Mouse (Mus musculus): ENCODE measurements at regions not wholly inside any gene's neighbourhood (a gene's known extent, or its start where the extent isn't known, plus 50 kb on each side); places are given as distances from the start of the nearest gene placed in this dataset.

DNA sequence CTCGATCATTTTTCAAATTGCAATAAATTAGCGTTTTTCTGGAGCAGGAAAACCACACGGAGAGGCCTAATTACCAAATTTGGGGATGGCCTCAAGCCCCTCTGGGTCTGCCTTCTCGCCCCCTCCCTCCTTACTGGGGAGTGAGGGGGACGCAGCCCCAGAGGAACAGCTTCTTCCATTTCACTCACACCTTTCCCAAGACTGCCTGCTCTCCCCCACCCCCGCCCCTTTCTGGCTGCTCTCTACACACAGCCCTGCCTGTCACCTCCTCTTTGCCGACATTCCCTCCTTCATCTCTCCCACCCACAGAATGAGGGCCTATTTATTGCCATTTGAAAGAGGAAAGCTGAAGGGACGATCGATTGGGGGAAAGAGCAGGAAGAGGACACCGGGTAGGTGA lies 97.2 kb upstream of the Pja1 start:
- H3K36me3 ChIP-seq (ENCODE audit: control insufficient read depth, insufficient read depth, low read length): no peaks in the 10 kb centered on the region
- H3K4me2 ChIP-seq (ENCODE audit: low read length): peak overlapping the region; percentile 42
- peak; percentile 44; the same call in 1 of the 2 replicates for ATAC-seq (ENCODE audit: low FRiP score, low TSS enrichment)
- WGBS: 32% methylated on average over 10 of the region's 10 CpGs
- no peak overlapping the region for H3K27ac ChIP-seq (replicated peaks; ENCODE audit: low read depth, low read length)
- H3K27me3 ChIP-seq (ENCODE audit: control insufficient read depth, insufficient read depth, low read length): peaks cover 35% of the 10 kb centered on the region; the same call in 1 of the 2 replicates
- no peak overlapping the region for H3K4me3 ChIP-seq (replicated peaks; ENCODE audit: low read depth, low read length)
- no peak for DNase-seq
- no peak overlapping the region for H3K9ac ChIP-seq (replicated peaks; ENCODE audit: low read length)
- peaks cover 7% of the 10 kb centered on the region; the same call in 1 of the 2 replicates for H3K4me1 ChIP-seq (ENCODE audit: control insufficient read depth, insufficient read depth, low read length)
- no peaks in the 10 kb centered on the region for H3K9me3 ChIP-seq (ENCODE audit: control insufficient read depth, low read length)

- peak; percentile 64 for DNase-seq
- peaks cover 28% of the 10 kb centered on the region; the same call in 1 of the 2 replicates for H3K27me3 ChIP-seq (ENCODE audit: control insufficient read depth, insufficient read depth, low read length)
- peaks cover 7% of the 10 kb centered on the region; the same call in 1 of the 2 replicates for H3K4me1 ChIP-seq (ENCODE audit: control insufficient read depth, insufficient read depth, low read length)
- 0 out of 2 replicates have a peak overlapping the region, but pooled peaks have one; percentile 32 for H3K27ac ChIP-seq (replicated peaks; ENCODE audit: low read depth, low read length)
- peak overlapping the region; percentile 42 for H3K4me2 ChIP-seq (ENCODE audit: low read length)
- no peak overlapping the region; the same call in 1 of the 2 replicates for H3K9ac ChIP-seq (replicated peaks; ENCODE audit: low read length)
- 29% methylated on average over 28 of the region's 28 CpGs for WGBS
- H3K4me3 ChIP-seq (replicated peaks; ENCODE audit: low read depth, low read length): no peak overlapping the region
- H3K36me3 ChIP-seq (ENCODE audit: control insufficient read depth, insufficient read depth, low read length): no peaks in the 10 kb centered on the region
- ATAC-seq (ENCODE audit: low FRiP score, low TSS enrichment): peak; percentile 72
- no peaks in the 10 kb centered on the region for H3K9me3 ChIP-seq (ENCODE audit: control insufficient read depth, low read length)
These were observed 96.5 kb upstream of the Pja1 start for GRCm38 (mm10) chrX:99567367-99568164.

DNA sequence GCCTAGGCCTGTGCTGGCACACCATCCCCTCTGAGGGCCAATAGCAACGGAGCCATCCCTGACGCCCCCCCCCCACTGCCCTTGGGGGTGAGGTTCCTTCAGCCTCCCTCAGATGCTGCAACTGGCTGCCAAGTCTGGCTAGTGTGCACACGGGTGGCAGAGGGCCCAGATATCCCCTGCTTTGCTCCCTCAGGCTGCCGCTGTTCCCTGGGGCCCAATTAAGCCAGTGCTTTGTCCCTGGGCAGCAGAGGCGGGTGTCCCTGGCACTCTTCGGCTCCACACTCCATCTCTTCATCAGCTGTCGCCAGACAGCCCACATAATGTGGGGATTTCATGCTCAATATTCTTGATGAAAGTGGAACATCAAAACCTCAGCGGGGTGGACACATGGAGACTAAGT lies 90.9 kb upstream of the Pja1 start:
- H3K9me3 ChIP-seq (ENCODE audit: control insufficient read depth, low read length): no peaks in the 10 kb centered on the region
- no peaks in the 10 kb centered on the region for H3K36me3 ChIP-seq (ENCODE audit: control insufficient read depth, insufficient read depth, low read length)
- no peak overlapping the region for H3K27ac ChIP-seq (replicated peaks; ENCODE audit: low read depth, low read length)
- DNase-seq: peak; percentile 65
- no peak overlapping the region for H3K4me3 ChIP-seq (replicated peaks; ENCODE audit: low read depth, low read length)
- 0 out of 2 replicates have a peak, but pooled peaks cover 7% of the 10 kb centered on the region for H3K4me1 ChIP-seq (ENCODE audit: control insufficient read depth, insufficient read depth, low read length)
- WGBS: 33% methylated on average over 8 of the region's 8 CpGs
- ATAC-seq (ENCODE audit: low FRiP score, low TSS enrichment): peak; percentile 79
- no peak overlapping the region for H3K9ac ChIP-seq (replicated peaks; ENCODE audit: low read length)
- no peak overlapping the region for H3K4me2 ChIP-seq (ENCODE audit: low read length)
- peaks cover 24% of the 10 kb centered on the region for H3K27me3 ChIP-seq (ENCODE audit: control insufficient read depth, insufficient read depth, low read length)

DNA sequence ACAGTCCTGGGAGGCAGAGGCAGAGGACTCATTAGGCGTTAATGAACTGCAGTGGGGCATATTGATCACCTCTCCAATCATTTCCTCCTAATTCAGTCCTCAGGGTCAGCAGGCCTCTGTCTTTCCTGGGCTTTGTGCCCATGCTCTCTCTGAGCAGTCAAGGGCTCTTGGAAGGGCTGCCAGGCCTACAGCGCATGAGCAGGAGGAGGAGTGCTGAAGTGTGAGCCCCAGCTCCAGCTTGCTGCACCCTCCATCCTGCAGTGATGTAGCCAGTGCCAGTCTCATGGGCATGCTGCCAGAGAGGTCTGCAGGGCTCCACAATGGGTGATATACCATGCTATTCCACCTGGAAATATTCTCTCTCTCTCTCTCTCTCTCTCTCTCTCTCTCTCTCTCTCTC lies 89.6 kb upstream of the Pja1 start:
- no peaks in the 10 kb centered on the region for H3K9me3 ChIP-seq (ENCODE audit: control insufficient read depth, low read length)
- H3K4me1 ChIP-seq (ENCODE audit: control insufficient read depth, insufficient read depth, low read length): 0 out of 2 replicates have a peak, but pooled peaks cover 8% of the 10 kb centered on the region
- no peak overlapping the region for H3K4me3 ChIP-seq (replicated peaks; ENCODE audit: low read depth, low read length)
- DNase-seq (no peak), ATAC-seq (ENCODE audit: low FRiP score, low TSS enrichment) (no peak)
- 87% methylated on average over 2 of the region's 2 CpGs for WGBS
- peaks cover 16% of the 10 kb centered on the region for H3K27me3 ChIP-seq (ENCODE audit: control insufficient read depth, insufficient read depth, low read length)
- H3K27ac ChIP-seq (replicated peaks; ENCODE audit: low read depth, low read length): no peak overlapping the region
- no peaks in the 10 kb centered on the region for H3K36me3 ChIP-seq (ENCODE audit: control insufficient read depth, insufficient read depth, low read length)
- H3K4me2 ChIP-seq (ENCODE audit: low read length): no peak overlapping the region
- H3K9ac ChIP-seq (replicated peaks; ENCODE audit: low read length): no peak overlapping the region

GRCm38 (mm10) chrX:99556876-99557354 lies 85.8 kb upstream of the Pja1 start:
- Histone ChIP-seq H3K27ac (replicated peaks; ENCODE audit: low read depth, low read length) (no peak overlapping the region), H3K36me3 (ENCODE audit: control insufficient read depth, insufficient read depth, low read length) (no peaks in the 10 kb centered on the region), H3K27me3 (ENCODE audit: control insufficient read depth, insufficient read depth, low read length) (peaks cover 11% of the 10 kb centered on the region), H3K4me1 (ENCODE audit: control insufficient read depth, insufficient read depth, low read length) (0 out of 2 replicates have a peak, but pooled peaks cover 8% of the 10 kb centered on the region), H3K9me3 (ENCODE audit: control insufficient read depth, low read length) (no peaks in the 10 kb centered on the region), H3K9ac (replicated peaks; ENCODE audit: low read length) (no peak overlapping the region), H3K4me3 (replicated peaks; ENCODE audit: low read depth, low read length) (no peak overlapping the region), H3K4me2 (ENCODE audit: low read length) (no peak overlapping the region)
- no peak for DNase-seq
- peak; percentile 44; the same call in 1 of the 2 replicates for ATAC-seq (ENCODE audit: low FRiP score, low TSS enrichment)
- 21% methylated on average over 8 of the region's 8 CpGs for WGBS

GRCm38 (mm10) chrX:99555976-99556781 lies 85.1 kb upstream of the Pja1 start:
- Histone ChIP-seq H3K9me3 (ENCODE audit: control insufficient read depth, low read length) (no peaks in the 10 kb centered on the region), H3K27ac (replicated peaks; ENCODE audit: low read depth, low read length) (0 out of 2 replicates have a peak overlapping the region, but pooled peaks have one; percentile 20), H3K4me1 (ENCODE audit: control insufficient read depth, insufficient read depth, low read length) (0 out of 2 replicates have a peak, but pooled peaks cover 8% of the 10 kb centered on the region), H3K27me3 (ENCODE audit: control insufficient read depth, insufficient read depth, low read length) (peaks cover 11% of the 10 kb centered on the region), H3K36me3 (ENCODE audit: control insufficient read depth, insufficient read depth, low read length) (no peaks in the 10 kb centered on the region), H3K4me2 (ENCODE audit: low read length) (no peak overlapping the region), H3K9ac (replicated peaks; ENCODE audit: low read length) (no peak overlapping the region), H3K4me3 (replicated peaks; ENCODE audit: low read depth, low read length) (no peak overlapping the region)
- 27% methylated on average over 13 of the region's 13 CpGs for WGBS
- ATAC-seq (ENCODE audit: low FRiP score, low TSS enrichment): peak; percentile 43; the same call in 1 of the 2 replicates
- peak; percentile 56 for DNase-seq

GRCm38 (mm10) chrX:99552778-99553177 lies 81.7 kb upstream of the Pja1 start:
- WGBS: 89% methylated on average over 2 of the region's 2 CpGs
- Histone ChIP-seq H3K27me3 (ENCODE audit: control insufficient read depth, insufficient read depth, low read length) (0 out of 2 replicates have a peak, but pooled peaks cover 2% of the 10 kb centered on the region), H3K27ac (replicated peaks; ENCODE audit: low read depth, low read length) (no peak overlapping the region), H3K9me3 (ENCODE audit: control insufficient read depth, low read length) (no peaks in the 10 kb centered on the region), H3K36me3 (ENCODE audit: control insufficient read depth, insufficient read depth, low read length) (no peaks in the 10 kb centered on the region), H3K4me2 (ENCODE audit: low read length) (no peak overlapping the region), H3K9ac (replicated peaks; ENCODE audit: low read length) (no peak overlapping the region), H3K4me1 (ENCODE audit: control insufficient read depth, insufficient read depth, low read length) (0 out of 2 replicates have a peak, but pooled peaks cover 11% of the 10 kb centered on the region), H3K4me3 (replicated peaks; ENCODE audit: low read depth, low read length) (no peak overlapping the region)
- DNase-seq (no peak), ATAC-seq (ENCODE audit: low FRiP score, low TSS enrichment) (no peak)

GRCm38 (mm10) chrX:99550057-99550760 lies 79.1 kb upstream of the Pja1 start:
- WGBS: 46% methylated on average over 7 of the region's 7 CpGs
- no peak for DNase-seq
- H3K9me3 ChIP-seq (ENCODE audit: control insufficient read depth, low read length): no peaks in the 10 kb centered on the region
- 0 out of 2 replicates have a peak, but pooled peaks cover 2% of the 10 kb centered on the region for H3K4me1 ChIP-seq (ENCODE audit: control insufficient read depth, insufficient read depth, low read length)
- H3K4me2 ChIP-seq (ENCODE audit: low read length): no peak overlapping the region
- H3K27me3 ChIP-seq (ENCODE audit: control insufficient read depth, insufficient read depth, low read length): 0 out of 2 replicates have a peak, but pooled peaks cover 2% of the 10 kb centered on the region
- H3K36me3 ChIP-seq (ENCODE audit: control insufficient read depth, insufficient read depth, low read length): no peaks in the 10 kb centered on the region
- no peak overlapping the region for H3K27ac ChIP-seq (replicated peaks; ENCODE audit: low read depth, low read length)
- H3K9ac ChIP-seq (replicated peaks; ENCODE audit: low read length): no peak overlapping the region
- no peak overlapping the region for H3K4me3 ChIP-seq (replicated peaks; ENCODE audit: low read depth, low read length)
- ATAC-seq (ENCODE audit: low FRiP score, low TSS enrichment): peak; percentile 48

Data from midbrain, embryonic 14.5 days (tissue).